Mouse (Mus musculus): Measurements from ENCODE around the gene Syce2.

- TF ChIP-seq POLR2A (IDR thresholded peaks at IDR 0.05; ENCODE audit: borderline replicate concordance, extremely low read depth, low read depth, low read length) (no peak), CTCF (IDR thresholded peaks at IDR 0.05; ENCODE audit: insufficient read depth, low read length) (no peak)
Measured at GRCm38 (mm10) chr8:84878915-84879314, 7.0 kb downstream of the Syce2 start.

All from lung, adult 2 months (tissue).